Mouse (Mus musculus): ENCODE measurements around the gene Igsf8. TPM values are rescaled to one million over a fixed set of nuclear protein-coding genes. Genes with fewer than 3 reads are reported as not detected.

Gene Igsf8
- total RNA-seq, 1 experiment from 2014 or later, result 25.9 TPM

DNA sequence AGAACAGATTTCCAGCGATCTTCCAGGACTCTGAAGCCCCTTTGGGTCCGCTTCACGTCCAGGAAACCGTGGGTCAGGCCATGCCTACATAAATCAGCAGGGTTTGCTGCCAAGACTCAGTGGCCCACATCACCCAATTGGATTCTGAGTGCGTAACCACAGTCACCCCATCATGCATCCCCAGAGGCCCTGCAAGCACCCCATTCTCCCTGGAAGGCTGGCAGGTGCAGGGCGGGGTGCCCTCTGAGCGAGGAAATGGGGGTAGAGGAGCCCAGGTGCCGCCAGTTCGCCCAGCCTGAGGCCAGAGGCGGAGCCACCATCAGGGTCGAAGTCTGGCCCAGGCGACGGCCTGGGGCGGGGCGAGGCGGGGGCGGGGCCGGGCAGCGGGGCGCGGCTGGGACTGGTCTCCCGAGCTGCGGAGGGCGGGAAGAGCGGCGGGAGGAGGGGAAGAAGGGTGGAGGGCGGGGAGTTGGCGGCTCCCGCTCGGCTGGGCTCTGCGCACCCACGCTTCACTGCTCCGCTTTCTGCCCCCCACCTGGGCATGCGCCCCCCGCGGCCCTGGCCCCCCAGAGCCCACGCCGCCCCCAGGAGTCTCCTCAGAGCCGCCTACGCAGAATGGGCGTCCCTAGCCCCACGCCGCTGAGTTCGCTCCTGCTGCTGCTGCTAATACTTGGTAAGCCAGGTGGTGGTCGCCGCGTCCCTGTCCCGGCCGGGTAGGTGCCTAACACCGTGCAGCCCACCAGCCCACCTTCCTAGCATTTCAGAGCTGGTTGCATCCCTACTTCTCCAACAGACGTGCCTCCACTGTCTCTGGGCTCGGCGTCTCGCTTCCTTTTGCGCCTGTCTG, 50.7 kb downstream of the Igsf8 start:
- ATAC-seq (replicated peaks in 1 of 2; ENCODE audit: insufficient read depth in 1 of 2, low FRiP score in 2 of 2, low TSS enrichment in 1 of 2, low read depth in 1 of 2, poor library complexity in 2 of 2, severe bottlenecking in 2 of 2), result peak; percentile 51 to 54

DNA sequence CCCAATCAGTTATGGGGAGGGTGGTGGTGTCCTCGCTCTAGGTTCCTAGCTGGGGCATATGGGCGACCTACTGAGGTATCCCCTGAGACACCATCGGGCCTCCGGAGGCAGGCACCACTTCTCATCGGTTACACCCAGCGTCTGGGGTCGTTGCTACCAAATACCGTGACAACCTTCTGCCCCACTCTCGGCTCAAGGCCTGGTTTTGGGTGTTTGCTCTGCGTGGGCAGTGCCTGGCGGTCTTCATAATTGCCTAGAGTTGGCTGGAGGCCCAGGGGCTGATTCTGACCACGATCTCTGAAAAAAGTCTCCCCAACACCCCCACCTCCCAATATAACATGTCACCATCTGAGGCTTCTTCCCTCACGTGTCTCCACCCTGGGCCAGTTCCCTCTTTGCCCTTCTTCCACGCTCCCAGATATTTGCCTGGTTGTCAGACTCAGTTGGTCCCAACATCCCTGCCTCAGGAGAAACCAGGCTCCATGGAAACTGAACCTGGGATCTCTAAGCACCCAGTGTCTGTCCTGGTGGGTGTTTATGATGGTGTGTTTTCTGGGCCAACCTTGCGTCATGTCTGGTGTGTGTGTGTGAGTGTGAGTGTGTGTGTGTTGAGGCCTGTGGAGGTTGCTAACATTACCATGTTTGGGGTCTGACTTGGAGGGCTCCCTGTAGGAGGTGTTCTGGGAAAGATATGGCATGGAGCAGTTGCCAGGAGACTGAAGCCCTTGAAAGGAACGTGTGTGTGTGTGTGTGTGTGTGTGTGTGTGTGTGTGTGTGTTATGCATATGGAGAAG, 51.5 kb downstream of the Igsf8 start:
- ATAC-seq (replicated peaks in 1 of 2; ENCODE audit: insufficient read depth in 1 of 2, low FRiP score in 2 of 2, low TSS enrichment in 1 of 2, low read depth in 1 of 2, poor library complexity in 2 of 2, severe bottlenecking in 2 of 2), result no peak

DNA sequence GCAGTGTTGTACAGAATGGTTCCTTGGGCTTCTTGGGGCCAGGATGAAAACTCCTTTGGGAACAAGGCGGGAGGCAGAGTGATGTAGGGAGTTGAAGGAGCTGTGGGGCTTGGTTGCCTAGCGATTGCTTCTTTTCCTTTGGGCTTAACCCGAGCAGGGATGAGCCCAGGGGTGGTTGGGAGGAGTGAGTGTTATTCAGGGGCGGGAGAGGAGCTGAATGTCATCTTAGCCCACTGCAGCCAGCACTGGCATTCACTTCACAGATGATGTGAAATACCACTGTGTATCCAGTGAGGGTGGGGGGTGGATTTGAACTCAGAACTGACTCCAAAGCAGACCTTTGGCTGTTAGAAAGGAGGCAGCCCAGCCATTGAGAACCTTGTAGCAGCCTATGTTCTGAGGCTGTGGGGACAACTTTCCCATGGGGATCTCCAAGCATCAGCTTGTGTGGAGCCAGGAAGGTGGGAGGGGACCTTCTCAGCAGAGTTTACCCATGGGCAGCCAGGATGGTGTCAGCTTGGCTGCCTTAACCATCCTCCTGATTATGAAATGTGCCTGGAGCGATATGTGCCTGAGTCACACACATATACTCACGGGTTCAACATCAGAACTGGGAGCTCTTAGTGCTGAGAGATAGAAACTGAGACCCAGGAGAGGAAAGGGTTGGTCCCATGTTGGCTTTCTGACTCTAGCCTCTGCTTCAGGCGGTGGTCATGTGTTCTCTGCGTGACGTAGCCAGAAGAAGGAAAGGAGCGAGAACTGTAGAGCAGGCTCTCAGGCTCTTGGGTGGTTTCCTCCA, 52.4 kb downstream of the Igsf8 start:
- ATAC-seq (replicated peaks in 1 of 2; ENCODE audit: insufficient read depth in 1 of 2, low FRiP score in 2 of 2, low TSS enrichment in 1 of 2, low read depth in 1 of 2, poor library complexity in 2 of 2, severe bottlenecking in 2 of 2), result no peak

DNA sequence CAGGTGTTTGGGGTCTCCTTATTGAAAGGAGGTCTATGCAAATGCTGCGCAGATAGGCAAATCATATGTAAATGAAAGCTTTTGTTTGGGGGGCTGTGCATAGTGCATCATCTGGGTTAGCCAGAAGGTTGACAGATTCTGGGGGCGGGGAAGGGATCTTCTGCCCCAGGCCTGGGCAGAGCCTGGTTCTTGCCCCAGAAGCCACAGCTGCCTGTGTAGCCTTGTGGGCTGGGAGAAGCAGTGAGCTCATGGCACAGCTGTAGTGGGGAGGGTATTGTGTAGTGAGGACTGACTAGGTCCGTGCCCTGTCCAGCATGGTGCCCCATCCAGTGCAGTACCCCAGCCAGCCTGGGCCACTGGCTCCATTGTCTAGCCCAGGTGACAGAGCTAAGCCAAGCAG, 53.5 kb downstream of the Igsf8 start:
- ATAC-seq (replicated peaks in 1 of 2; ENCODE audit: insufficient read depth in 1 of 2, low FRiP score in 2 of 2, low TSS enrichment in 1 of 2, low read depth in 1 of 2, poor library complexity in 2 of 2, severe bottlenecking in 2 of 2), result no peak

DNA sequence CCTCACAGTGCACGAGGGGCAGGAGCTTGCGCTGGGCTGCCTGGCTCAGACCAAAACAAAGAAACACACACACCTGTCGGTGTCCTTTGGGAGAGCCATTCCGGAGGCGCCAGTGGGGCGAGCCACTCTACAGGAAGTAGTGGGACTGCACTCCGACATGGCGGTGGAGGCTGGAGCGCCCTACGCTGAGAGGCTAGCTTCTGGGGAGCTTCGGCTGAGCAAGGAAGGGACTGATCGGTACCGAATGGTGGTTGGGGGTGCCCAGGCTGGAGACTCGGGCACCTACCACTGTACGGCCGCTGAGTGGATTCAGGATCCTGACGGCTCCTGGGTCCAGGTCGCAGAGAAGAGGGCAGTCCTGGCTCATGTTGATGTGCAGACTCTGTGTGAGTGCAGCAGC, 56.0 kb downstream of the Igsf8 start:
- no peak for ATAC-seq (replicated peaks in 1 of 2; ENCODE audit: insufficient read depth in 1 of 2, low FRiP score in 2 of 2, low TSS enrichment in 1 of 2, low read depth in 1 of 2, poor library complexity in 2 of 2, severe bottlenecking in 2 of 2)

DNA sequence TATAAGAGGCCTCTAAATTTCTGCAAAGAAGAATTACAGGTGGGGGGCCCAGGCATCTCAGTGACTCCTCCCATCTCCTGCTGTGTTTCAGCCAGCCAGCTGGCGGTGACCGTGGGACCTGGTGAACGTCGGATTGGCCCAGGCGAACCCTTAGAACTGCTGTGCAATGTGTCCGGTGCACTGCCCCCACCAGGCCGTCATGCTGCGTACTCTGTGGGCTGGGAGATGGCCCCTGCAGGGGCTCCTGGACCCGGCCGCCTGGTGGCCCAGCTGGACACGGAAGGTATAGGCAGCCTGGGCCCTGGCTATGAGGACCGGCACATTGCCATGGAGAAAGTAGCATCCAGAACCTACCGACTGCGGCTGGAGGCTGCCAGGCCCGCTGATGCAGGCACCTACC, 56.5 kb downstream of the Igsf8 start:
- ATAC-seq (replicated peaks in 1 of 2; ENCODE audit: insufficient read depth in 1 of 2, low FRiP score in 2 of 2, low TSS enrichment in 1 of 2, low read depth in 1 of 2, poor library complexity in 2 of 2, severe bottlenecking in 2 of 2), result no peak

DNA sequence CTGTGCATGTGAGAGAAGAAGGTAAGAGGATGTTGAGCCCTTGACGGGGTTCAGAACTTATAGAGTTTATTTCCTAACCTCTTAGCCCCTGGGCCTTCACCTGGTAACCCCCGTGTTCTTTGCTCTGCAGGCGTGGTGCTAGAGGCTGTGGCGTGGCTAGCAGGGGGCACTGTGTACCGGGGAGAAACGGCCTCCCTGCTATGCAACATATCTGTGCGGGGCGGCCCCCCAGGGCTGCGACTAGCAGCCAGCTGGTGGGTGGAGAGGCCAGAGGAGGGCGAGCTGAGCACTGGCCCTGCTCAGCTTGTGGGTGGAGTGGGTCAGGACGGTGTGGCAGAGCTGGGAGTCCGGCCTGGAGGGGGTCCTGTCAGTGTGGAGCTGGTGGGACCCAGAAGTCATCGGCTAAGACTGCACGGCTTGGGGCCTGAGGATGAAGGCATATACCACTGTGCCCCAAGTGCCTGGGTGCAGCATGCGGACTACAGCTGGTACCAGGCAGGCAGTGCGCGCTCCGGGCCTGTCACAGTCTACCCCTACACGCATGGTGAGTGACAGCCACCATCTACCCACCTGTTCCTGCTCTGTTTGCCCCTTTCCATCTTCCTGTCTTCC, 57.1 kb downstream of the Igsf8 start:
- ATAC-seq (replicated peaks in 1 of 2; ENCODE audit: insufficient read depth in 1 of 2, low FRiP score in 2 of 2, low TSS enrichment in 1 of 2, low read depth in 1 of 2, poor library complexity in 2 of 2, severe bottlenecking in 2 of 2), result no peak

DNA sequence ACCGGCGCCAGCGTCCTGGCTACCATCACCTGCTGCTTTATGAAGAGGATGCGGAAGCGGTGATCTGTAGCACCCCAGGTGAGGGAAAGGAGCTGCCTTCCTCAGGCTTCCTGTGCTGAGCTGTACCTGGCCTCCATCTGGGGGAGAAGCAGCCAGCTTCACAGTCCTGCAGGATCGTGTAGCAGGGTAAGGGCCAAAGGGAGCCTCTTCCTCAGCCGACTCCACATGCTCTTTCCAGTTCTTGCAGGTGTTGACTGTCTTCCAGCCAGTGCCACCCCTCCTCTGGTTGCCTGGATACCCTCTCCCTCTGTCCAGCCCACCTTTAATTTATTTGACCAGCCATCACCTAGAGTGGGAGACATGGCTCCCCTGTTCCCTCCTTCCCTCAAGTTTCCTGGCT, 57.9 kb downstream of the Igsf8 start:
- no peak for ATAC-seq (replicated peaks in 1 of 2; ENCODE audit: insufficient read depth in 1 of 2, low FRiP score in 2 of 2, low TSS enrichment in 1 of 2, low read depth in 1 of 2, poor library complexity in 2 of 2, severe bottlenecking in 2 of 2)

DNA sequence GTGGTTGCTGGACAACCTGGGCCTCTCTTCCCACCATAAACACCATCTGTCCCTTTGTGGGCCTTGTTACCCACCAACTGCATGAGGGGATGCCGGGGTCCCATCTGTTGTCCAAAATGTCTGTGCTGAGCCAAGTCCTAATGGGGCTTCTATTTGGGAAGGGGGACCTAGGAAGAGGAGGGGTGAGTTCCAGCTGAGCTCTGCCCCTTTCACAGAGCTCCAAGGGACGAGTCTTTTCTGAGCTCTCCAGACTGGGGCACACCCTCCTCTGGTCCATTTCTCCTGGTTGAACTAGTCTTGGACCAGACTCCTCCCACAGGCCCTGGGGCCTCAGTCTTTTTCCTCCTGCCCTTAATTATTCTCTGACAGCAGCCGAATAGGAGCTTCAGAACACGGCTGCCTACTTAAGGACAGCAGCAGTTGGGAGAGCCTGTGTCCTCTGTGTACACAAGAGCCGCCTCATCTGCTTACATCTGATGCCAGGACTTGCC, 58.5 kb downstream of the Igsf8 start:
- ATAC-seq (replicated peaks in 1 of 2; ENCODE audit: insufficient read depth in 1 of 2, low FRiP score in 2 of 2, low TSS enrichment in 1 of 2, low read depth in 1 of 2, poor library complexity in 2 of 2, severe bottlenecking in 2 of 2), result no peak

DNA sequence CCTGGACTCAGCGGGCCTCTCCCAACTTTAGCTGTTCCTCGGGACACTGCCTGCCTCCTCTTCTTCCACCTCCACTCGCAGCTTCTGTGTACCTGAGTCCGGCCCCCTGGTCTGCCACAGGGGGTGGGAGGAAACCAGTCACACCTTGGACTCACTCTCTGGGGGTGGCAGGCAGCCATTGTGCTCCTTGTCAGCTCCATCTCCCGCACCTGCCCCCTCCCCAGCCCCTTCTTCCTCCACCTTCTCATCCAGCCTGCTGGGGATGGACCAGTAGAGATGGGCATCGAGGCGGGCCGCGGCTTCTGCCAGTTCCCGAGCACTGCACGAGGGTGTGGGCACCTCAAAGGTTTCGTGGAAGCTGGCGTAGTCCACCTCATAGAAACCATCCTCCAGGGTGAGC, 61.3 kb downstream of the Igsf8 start:
- ATAC-seq (replicated peaks in 1 of 2; ENCODE audit: insufficient read depth in 1 of 2, low FRiP score in 2 of 2, low TSS enrichment in 1 of 2, low read depth in 1 of 2, poor library complexity in 2 of 2, severe bottlenecking in 2 of 2), result no peak

DNA sequence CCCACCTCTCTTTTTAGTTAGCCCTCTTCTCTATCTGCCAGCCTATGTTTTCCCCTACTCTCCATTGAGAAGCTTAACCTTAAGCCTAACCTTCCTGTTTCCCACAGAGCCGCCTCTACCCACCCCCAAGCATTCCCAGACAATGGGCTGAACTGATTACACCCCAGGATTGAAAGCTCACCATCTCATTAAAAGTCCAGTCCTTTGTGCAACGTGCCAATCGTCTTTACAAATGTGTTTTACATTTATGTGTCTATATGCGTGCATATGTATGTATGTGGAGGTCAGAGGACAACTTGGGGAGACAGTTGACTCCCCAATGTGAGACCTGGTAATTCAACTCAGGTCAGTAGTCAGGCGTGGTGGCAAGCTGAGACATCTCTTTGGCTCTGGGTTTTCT, 61.9 kb downstream of the Igsf8 start:
- no peak for ATAC-seq (replicated peaks in 1 of 2; ENCODE audit: insufficient read depth in 1 of 2, low FRiP score in 2 of 2, low TSS enrichment in 1 of 2, low read depth in 1 of 2, poor library complexity in 2 of 2, severe bottlenecking in 2 of 2)

DNA sequence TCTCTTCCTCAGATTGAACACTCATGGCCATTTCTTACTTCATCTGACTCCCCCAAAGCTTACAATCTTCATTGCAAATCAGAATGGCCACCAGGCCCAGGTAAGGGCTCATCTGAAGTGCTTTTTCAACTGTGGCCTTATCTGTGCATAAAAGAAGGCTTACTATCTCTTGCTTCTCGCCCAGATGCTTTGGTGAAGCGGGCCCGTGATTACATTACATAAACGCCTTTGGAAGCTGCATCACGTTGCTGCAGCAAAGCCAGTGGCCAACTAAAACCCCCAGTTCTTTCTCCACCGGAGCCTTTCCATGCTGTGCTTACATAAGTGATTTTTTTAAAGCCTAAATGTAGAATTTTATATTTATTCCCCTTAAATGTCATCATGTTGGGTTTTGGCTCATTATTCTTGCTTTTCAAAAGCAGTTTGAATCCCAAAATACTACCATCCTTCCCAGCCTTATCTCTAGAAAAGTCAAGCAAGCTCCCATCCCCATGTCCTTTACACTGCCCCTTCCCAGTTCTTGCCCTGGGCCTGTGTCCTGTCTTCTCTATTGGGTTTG, 62.4 kb downstream of the Igsf8 start:
- ATAC-seq (replicated peaks in 1 of 2; ENCODE audit: insufficient read depth in 1 of 2, low FRiP score in 2 of 2, low TSS enrichment in 1 of 2, low read depth in 1 of 2, poor library complexity in 2 of 2, severe bottlenecking in 2 of 2), result no peak

DNA sequence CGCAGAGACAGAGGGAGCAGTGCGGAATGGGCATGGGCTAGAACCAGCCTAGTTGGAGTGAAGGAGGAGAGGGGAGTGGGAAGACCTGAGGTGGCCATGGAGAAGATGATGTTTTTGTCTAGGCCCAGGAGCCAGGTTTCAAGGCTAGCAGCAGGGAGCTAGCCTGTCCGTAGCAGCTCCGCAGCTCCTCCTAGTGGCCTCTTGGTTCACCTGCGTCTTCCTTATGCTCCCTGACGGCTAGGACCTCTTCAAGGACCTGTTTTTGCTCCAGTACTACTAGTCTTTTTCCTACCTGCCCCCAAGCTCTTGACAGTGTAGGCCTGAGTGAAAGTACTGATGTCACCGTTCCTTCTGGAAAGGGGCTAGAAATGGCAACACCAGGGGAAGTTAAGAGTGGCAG, 63.3 kb downstream of the Igsf8 start:
- peak; percentile 73 to 86 for ATAC-seq (replicated peaks in 1 of 2; ENCODE audit: insufficient read depth in 1 of 2, low FRiP score in 2 of 2, low TSS enrichment in 1 of 2, low read depth in 1 of 2, poor library complexity in 2 of 2, severe bottlenecking in 2 of 2)

DNA sequence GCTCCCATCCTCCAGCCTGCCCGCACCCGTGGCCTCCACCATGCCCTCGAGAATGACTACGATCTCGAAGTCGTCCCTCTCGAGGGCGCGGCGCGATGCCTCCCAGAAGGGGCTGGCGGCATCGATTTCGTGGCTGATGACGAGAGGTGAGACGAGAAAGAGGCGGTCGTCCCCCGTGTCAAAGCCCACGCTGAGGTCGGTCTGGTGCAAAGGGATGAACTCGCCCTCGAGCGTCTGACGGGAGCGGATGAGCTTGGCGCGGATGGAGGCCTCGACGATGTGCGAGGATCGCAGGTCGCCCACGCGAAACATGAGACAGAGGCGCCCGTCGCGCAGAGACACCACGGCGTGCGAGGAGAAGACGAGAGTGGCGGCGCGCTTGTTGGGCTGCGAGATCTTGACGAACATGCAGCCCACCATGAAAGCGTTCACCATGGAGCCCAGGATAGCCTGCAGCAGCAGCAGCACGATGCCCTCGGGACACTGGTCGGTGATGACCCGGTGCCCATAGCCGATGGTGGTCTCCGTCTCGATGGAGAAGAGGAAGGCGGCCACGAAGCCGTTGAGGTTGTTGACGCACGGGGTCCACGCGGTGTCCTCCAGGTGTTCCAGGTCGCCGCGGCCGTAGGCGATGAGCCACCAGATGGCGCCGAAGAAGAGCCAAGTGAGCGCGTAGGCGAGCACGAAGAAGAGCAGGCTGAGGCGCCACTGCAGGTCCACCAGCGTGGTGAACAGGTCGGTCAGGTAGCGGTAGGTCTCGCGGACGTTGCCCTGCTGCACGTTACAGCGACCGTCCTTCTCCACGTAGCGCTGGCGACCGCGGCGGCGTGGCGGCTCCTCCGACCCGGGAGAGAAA, 64.5 kb downstream of the Igsf8 start:
- ATAC-seq (replicated peaks in 1 of 2; ENCODE audit: insufficient read depth in 1 of 2, low FRiP score in 2 of 2, low TSS enrichment in 1 of 2, low read depth in 1 of 2, poor library complexity in 2 of 2, severe bottlenecking in 2 of 2), result peak; percentile 72 to 84

DNA sequence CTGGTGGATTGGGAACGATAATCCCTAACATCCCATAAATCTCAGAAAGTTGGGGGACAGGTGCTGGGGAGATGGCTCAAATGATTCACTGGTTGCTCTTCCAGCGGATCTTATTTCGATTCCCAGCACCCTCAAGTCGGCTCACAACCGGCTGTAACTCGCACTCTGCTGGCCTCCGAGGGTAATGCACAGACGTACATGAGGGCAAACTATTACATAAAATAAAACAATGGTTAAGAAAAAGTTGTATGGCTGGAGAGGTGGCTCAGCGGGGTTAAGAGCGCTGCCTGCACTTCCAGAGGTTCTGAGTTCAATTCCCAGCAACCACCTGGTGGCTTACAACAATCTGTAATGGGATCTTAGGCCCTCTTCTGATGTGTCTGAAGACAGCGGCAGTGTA, 65.2 kb downstream of the Igsf8 start:
- ATAC-seq (replicated peaks in 1 of 2; ENCODE audit: insufficient read depth in 1 of 2, low FRiP score in 2 of 2, low TSS enrichment in 1 of 2, low read depth in 1 of 2, poor library complexity in 2 of 2, severe bottlenecking in 2 of 2), result no peak

DNA sequence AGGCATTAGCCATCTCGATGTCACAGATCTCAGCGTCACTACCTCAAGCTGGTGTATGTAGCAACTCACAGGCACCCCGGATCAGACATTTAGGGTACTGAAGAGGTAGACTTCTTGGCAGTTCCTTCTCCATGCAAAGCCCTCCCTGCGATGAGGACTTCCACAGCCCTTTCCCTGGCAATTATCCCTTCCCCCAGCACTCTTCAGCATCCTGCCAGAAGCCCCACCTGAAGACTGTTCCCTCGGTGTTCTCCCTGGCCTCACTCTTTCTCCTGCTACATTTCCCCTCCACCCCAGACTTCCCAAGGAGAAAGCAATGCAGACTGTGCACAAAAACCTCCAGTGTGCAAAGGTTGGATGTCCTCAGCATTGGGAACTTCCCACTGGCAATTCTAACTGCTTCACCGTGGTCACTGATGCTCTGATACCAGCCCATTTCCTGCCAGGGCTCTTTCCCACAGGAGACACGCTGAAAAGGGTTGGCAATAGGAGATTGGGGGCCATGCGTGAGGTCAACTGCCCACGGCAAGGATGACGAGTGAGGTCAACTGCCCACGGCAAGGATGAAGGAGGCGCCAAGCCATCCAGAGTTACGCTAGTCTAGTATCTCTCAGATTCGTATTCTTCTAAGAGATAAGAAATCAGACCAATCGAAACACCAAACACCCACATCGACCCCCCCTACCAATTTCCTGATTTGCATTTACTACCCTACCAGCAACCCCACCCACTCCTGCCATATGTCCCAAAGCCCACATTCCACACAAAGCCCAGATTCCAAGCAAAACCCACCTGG, 66.0 kb downstream of the Igsf8 start:
- no peak for ATAC-seq (replicated peaks in 1 of 2; ENCODE audit: insufficient read depth in 1 of 2, low FRiP score in 2 of 2, low TSS enrichment in 1 of 2, low read depth in 1 of 2, poor library complexity in 2 of 2, severe bottlenecking in 2 of 2)

All from hematopoietic stem cell, adult 5-6 weeks (primary cell).